Mouse (Mus musculus) lung, embryonic 14.5 days (tissue): ENCODE data around the gene Maml3. TPM values are rescaled to one million over a fixed set of nuclear protein-coding genes. Genes with fewer than 3 reads are reported as not detected.

Experiments used
- ATAC-seq: fragments of 200-750 bp; cut with Nextera tagmentation; 2 replicates; pipeline ENCODE4 v1.8.0; 2017; ENCODE audit warnings: mild to moderate bottlenecking, moderate TSS enrichment, moderate library complexity; ENCODE audit not compliant: insufficient read depth
- DNase-seq: peaks from one replicate; pipeline ENCODE4 v3.0.0-alpha.2; 2015
- H3K27ac ChIP-seq: fragments of 300-500 bp; sonication (generic); 2 replicates; pipeline ENCODE4 v1.5.1; 2014; ENCODE audit warnings: low read depth, mild to moderate bottlenecking, moderate library complexity
- H3K27me3 ChIP-seq: fragments of 300-500 bp; sonication (generic); 2 replicates; pipeline ENCODE4 v1.6.1; 2014; ENCODE audit warnings: low read length, control low read depth; ENCODE audit not compliant: insufficient read depth
- H3K36me3 ChIP-seq: fragments of 300-500 bp; sonication (generic); 2 replicates; pipeline ENCODE4 v1.6.1; 2014; ENCODE audit warnings: control low read depth; ENCODE audit not compliant: insufficient read depth
- H3K4me1 ChIP-seq: fragments of 300-500 bp; sonication (generic); 2 replicates; pipeline ENCODE4 v1.6.1; 2014; ENCODE audit warnings: antibody characterized with exemption, control low read depth; ENCODE audit not compliant: insufficient read depth
- H3K4me2 ChIP-seq: fragments of 300-500 bp; sonication (generic); 2 replicates; pipeline ENCODE4 v1.6.1; 2014; ENCODE audit warnings: mild to moderate bottlenecking
- H3K4me3 ChIP-seq: fragments of 300-500 bp; sonication (generic); 2 replicates; pipeline ENCODE4 v1.5.1; 2014; ENCODE audit warnings: low read depth, low read length
- H3K9ac ChIP-seq: fragments of 300-500 bp; sonication (generic); 2 replicates; pipeline ENCODE4 v1.6.1; 2014
- H3K9me3 ChIP-seq: fragments of 300-500 bp; sonication (generic); 2 replicates; pipeline ENCODE4 v1.6.1; 2016; ENCODE audit warnings: low read depth, low read length, control low read depth
- CTCF ChIP-seq: IDR thresholded peaks from 2 replicates; pipeline ENCODE4 v1.5.1; 2016; ENCODE audit warnings: antibody characterized with exemption, low read depth
- WGBS: fragments of 180-500 bp; shearing (Covaris S2); extraction: QIAGEN DNeasy Blood & Tissue Kit; methylation state at CpG from one replicate; pipeline ENCODE4 v1.1.7; 2014; 5-methylcytosine and 5-hydroxymethylcytosine counted together
- polyA plus RNA-seq: library from polyadenylated mRNA; unstranded; fragments of >200 nt; fragmentation: Nextera tagmentation; extraction: Ambion mirVana; gene quantifications from 2 replicates; pipeline ENCODE4 v1.2.1, GENCODE M21; 2014

Maml3 gene
- polyA plus RNA-seq, 1 experiment from 2014 or later = 9.1 TPM

- Histone ChIP-seq H3K4me3 (no peak overlapping the region), H3K36me3 (no peaks in the 10 kb centered on the region), H3K27me3 (no peaks in the 10 kb centered on the region), H3K9me3 (no peaks in the 10 kb centered on the region), H3K4me2 (no peak overlapping the region), H3K27ac (no peak overlapping the region), H3K9ac (no peak overlapping the region), H3K4me1 (peaks cover 7% of the 10 kb centered on the region; the same call in 1 of the 2 replicates)
- no peak for TF ChIP-seq CTCF
- WGBS = 55% methylated on average over 5 of the region's 5 CpGs
- ATAC-seq (no peak), DNase-seq (no peak)
Observed at GRCm38 (mm10) chr3:52071996-52072395, 32.9 kb downstream of the Maml3 start.

GRCm38 (mm10) chr3:52070163-52070478 lies 34.8 kb downstream of the Maml3 start:
- DNase-seq = no peak
- no peak for TF ChIP-seq CTCF
- no peaks in the 10 kb centered on the region for H3K27me3 ChIP-seq
- peaks cover 7% of the 10 kb centered on the region; the same call in 1 of the 2 replicates for H3K4me1 ChIP-seq
- H3K4me3 ChIP-seq = peak overlapping the region; percentile 35
- 9% methylated on average over 4 of the region's 4 CpGs for WGBS
- H3K4me2 ChIP-seq = peak overlapping the region; percentile 74
- H3K36me3 ChIP-seq = no peaks in the 10 kb centered on the region
- peak; percentile 32; the same call in 1 of the 2 replicates for ATAC-seq
- no peaks in the 10 kb centered on the region for H3K9me3 ChIP-seq
- H3K9ac ChIP-seq = peak overlapping the region; percentile 53
- peak overlapping the region; percentile 44 for H3K27ac ChIP-seq

DNA sequence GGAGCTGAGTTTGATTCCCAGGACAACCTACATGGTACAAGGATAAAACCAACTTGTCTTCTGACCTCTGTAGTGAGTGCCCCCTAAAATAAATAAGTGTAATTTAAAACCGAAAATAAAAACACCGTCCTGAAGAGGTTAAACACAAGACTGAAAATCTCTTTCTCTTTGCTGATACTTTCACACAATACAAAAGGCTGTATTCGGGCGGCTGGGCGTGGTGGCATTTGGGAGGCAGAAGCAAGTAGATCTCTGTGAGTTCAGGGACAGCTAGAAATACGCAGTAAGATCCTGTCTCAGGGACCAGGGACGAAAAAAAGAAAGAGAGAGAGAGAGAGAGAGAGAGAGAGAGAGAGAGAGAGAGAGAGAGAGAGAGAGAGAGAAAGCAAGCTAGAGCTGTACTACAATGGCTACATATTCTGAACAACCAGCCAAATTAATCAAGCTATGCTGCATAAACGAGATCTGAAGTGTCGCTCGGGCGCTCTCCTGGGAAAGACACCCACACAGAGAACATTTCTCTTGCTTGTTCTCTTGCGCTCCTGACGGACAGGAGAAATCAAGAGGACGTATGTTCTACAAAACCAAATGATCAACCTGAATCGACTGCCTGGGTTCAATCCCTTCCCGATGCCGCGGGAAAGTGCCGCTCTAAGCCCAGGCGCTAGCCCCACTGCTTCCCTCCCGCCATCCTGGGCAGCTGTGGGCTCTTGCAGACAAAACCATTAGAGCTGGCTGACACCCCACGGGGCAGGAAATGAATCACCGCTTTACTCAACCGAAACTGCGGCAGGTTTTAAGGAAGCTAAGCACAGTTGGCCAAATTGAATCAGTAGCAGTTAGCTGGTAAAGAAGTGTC lies 35.3 kb downstream of the Maml3 start:
- DNase-seq (peak; percentile 80), ATAC-seq (peak; percentile 70)
- Histone ChIP-seq H3K4me2 (peak overlapping the region; percentile 74), H3K27ac (peak overlapping the region; percentile 44), H3K4me3 (peak overlapping the region; percentile 35), H3K9ac (peak overlapping the region; percentile 53), H3K4me1 (peaks cover 7% of the 10 kb centered on the region; the same call in 1 of the 2 replicates), H3K27me3 (no peaks in the 10 kb centered on the region), H3K9me3 (no peaks in the 10 kb centered on the region), H3K36me3 (no peaks in the 10 kb centered on the region)
- TF ChIP-seq CTCF = no peak
- 11% methylated on average over 25 of the region's 25 CpGs for WGBS

GRCm38 (mm10) chr3:52068885-52069284 lies 36.0 kb downstream of the Maml3 start:
- no peak overlapping the region for H3K27ac ChIP-seq
- DNase-seq (no peak), ATAC-seq (no peak)
- H3K4me1 ChIP-seq = peaks cover 7% of the 10 kb centered on the region; the same call in 1 of the 2 replicates
- no peak overlapping the region for H3K9ac ChIP-seq
- WGBS = 64% methylated on average over 3 of the region's 3 CpGs
- no peak overlapping the region for H3K4me2 ChIP-seq
- H3K27me3 ChIP-seq = no peaks in the 10 kb centered on the region
- H3K9me3 ChIP-seq = no peaks in the 10 kb centered on the region
- no peaks in the 10 kb centered on the region for H3K36me3 ChIP-seq
- no peak for TF ChIP-seq CTCF
- H3K4me3 ChIP-seq = no peak overlapping the region

GRCm38 (mm10) chr3:52067181-52067580 lies 37.7 kb downstream of the Maml3 start:
- no peak overlapping the region for H3K4me2 ChIP-seq
- H3K27ac ChIP-seq = no peak overlapping the region
- no peak for TF ChIP-seq CTCF
- no peak overlapping the region for H3K4me3 ChIP-seq
- H3K36me3 ChIP-seq = no peaks in the 10 kb centered on the region
- H3K27me3 ChIP-seq = no peaks in the 10 kb centered on the region
- no peaks in the 10 kb centered on the region for H3K9me3 ChIP-seq
- ATAC-seq = no peak
- DNase-seq = no peak
- peaks cover 11% of the 10 kb centered on the region; the same call in 1 of the 2 replicates for H3K4me1 ChIP-seq
- WGBS = 71% methylated on average over 6 of the region's 6 CpGs
- no peak overlapping the region for H3K9ac ChIP-seq

- H3K27me3 ChIP-seq = no peaks in the 10 kb centered on the region
- DNase-seq (no peak), ATAC-seq (no peak)
- TF ChIP-seq CTCF = no peak
- H3K4me1 ChIP-seq = peaks cover 16% of the 10 kb centered on the region; the same call in 1 of the 2 replicates
- H3K9me3 ChIP-seq = no peaks in the 10 kb centered on the region
- no peak overlapping the region for H3K4me3 ChIP-seq
- no peak overlapping the region for H3K27ac ChIP-seq
- WGBS = 52% methylated on average over 3 of the region's 3 CpGs
- no peak overlapping the region for H3K9ac ChIP-seq
- H3K4me2 ChIP-seq = no peak overlapping the region
- no peaks in the 10 kb centered on the region for H3K36me3 ChIP-seq
Observed at GRCm38 (mm10) chr3:52066142-52066541, 38.7 kb downstream of the Maml3 start.

GRCm38 (mm10) chr3:52063261-52063655 lies 41.6 kb downstream of the Maml3 start:
- no peak overlapping the region for H3K27ac ChIP-seq
- H3K9me3 ChIP-seq = no peaks in the 10 kb centered on the region
- no peak overlapping the region for H3K4me3 ChIP-seq
- 76% methylated on average over 3 of the region's 3 CpGs for WGBS
- ATAC-seq = no peak
- no peaks in the 10 kb centered on the region for H3K36me3 ChIP-seq
- no peaks in the 10 kb centered on the region for H3K27me3 ChIP-seq
- DNase-seq = no peak
- TF ChIP-seq CTCF = no peak
- no peak overlapping the region for H3K4me2 ChIP-seq
- H3K9ac ChIP-seq = no peak overlapping the region
- H3K4me1 ChIP-seq = peaks cover 9% of the 10 kb centered on the region; the same call in 1 of the 2 replicates
